Mouse (Mus musculus) stomach, embryonic 14.5 days (tissue): Measurements from ENCODE around the gene Ckap2. TPM values are rescaled to one million over a fixed set of nuclear protein-coding genes. Genes with fewer than 3 reads are reported as not detected.

Experiments
- ATAC-seq: fragments of 200-750 bp; cut with Nextera tagmentation; 2 replicates; pipeline ENCODE4 v1.8.0; 2017; ENCODE audit warnings: low read depth, moderate TSS enrichment; ENCODE audit not compliant: insufficient number of reproducible peaks, insufficient read depth, low FRiP score
- H3K27ac ChIP-seq: fragments of 300-500 bp; sonication (generic); 2 replicates; pipeline ENCODE4 v1.5.1; 2014; ENCODE audit warnings: mild to moderate bottlenecking, low read length, moderate library complexity, mixed read lengths
- H3K27me3 ChIP-seq: fragments of 300-500 bp; sonication (generic); 2 replicates; pipeline ENCODE4 v1.6.1; 2014; ENCODE audit warnings: low read length, control low read depth, mixed read lengths; ENCODE audit not compliant: control insufficient read depth, insufficient read depth
- H3K36me3 ChIP-seq: fragments of 300-500 bp; sonication (generic); 2 replicates; pipeline ENCODE4 v1.6.1; 2014; ENCODE audit warnings: mild to moderate bottlenecking, control low read depth, low read length, moderate library complexity, mixed read lengths; ENCODE audit not compliant: control insufficient read depth, insufficient read depth
- H3K4me1 ChIP-seq: fragments of 300-500 bp; sonication (generic); 2 replicates; pipeline ENCODE4 v1.6.1; 2014; ENCODE audit warnings: low read length, control low read depth, mixed read lengths; ENCODE audit not compliant: control insufficient read depth, insufficient read depth
- H3K4me2 ChIP-seq: fragments of 300-500 bp; sonication (generic); replicated peaks from 2 replicates; pipeline ENCODE4 v1.6.1; 2014; ENCODE audit warnings: low read depth, low read length, control low read depth
- H3K4me3 ChIP-seq: fragments of 300-500 bp; sonication (generic); 2 replicates; pipeline ENCODE4 v1.5.1; 2014; ENCODE audit warnings: low read depth, low read length, control low read depth
- H3K9ac ChIP-seq: fragments of 300-500 bp; sonication (generic); replicated peaks from 2 replicates; pipeline ENCODE4 v1.6.1; 2014; ENCODE audit warnings: low read depth, mild to moderate bottlenecking, control low read depth, low read length, moderate library complexity, mixed read lengths
- H3K9me3 ChIP-seq: fragments of 300-500 bp; sonication (generic); 2 replicates; pipeline ENCODE4 v1.6.1; 2016; ENCODE audit warnings: low read depth, low read length, control low read depth; ENCODE audit not compliant: control insufficient read depth
- WGBS: fragments of 180-500 bp; shearing (Covaris S2); extraction: QIAGEN DNeasy Blood & Tissue Kit; methylation state at CpG from one replicate; pipeline ENCODE4 v1.1.7; 2014; 5-methylcytosine and 5-hydroxymethylcytosine counted together
- polyA plus RNA-seq: library from polyadenylated mRNA; unstranded; fragments of >200 nt; fragmentation: Nextera tagmentation; extraction: Ambion mirVana; gene quantifications from 2 replicates; pipeline ENCODE4 v1.2.1, GENCODE M21; 2014

Gene Ckap2
- polyA plus RNA-seq, 1 experiment from 2014 or later: 62.0 TPM

DNA sequence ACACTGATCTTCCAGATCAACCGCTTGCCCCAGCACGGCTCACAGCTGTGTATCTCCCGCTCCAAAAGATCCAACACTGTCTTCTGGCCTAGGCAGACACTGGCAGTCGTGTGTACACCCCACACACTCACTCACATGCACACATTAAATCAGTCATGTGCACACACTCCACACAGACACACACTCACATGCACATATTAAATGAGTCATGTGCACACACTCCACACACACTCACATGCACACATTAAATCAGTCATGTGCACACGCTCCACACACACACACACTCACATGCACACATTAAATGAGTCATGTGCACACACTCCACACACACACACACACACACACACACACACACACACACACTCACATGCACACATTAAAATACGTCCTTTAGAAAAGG lies 12.3 kb upstream of the Ckap2 start:
- peaks cover 7% of the 10 kb centered on the region; the same call in 1 of the 2 replicates for H3K4me1 ChIP-seq
- peaks cover 23% of the 10 kb centered on the region for H3K36me3 ChIP-seq
- no peak overlapping the region for H3K27ac ChIP-seq
- ATAC-seq: no peak
- no peaks in the 10 kb centered on the region for H3K27me3 ChIP-seq
- H3K9me3 ChIP-seq: no peaks in the 10 kb centered on the region
- H3K4me2 ChIP-seq: no peak overlapping the region
- H3K4me3 ChIP-seq: no peak overlapping the region
- 81% methylated on average over 6 of the region's 6 CpGs for WGBS
- no peak overlapping the region for H3K9ac ChIP-seq

DNA sequence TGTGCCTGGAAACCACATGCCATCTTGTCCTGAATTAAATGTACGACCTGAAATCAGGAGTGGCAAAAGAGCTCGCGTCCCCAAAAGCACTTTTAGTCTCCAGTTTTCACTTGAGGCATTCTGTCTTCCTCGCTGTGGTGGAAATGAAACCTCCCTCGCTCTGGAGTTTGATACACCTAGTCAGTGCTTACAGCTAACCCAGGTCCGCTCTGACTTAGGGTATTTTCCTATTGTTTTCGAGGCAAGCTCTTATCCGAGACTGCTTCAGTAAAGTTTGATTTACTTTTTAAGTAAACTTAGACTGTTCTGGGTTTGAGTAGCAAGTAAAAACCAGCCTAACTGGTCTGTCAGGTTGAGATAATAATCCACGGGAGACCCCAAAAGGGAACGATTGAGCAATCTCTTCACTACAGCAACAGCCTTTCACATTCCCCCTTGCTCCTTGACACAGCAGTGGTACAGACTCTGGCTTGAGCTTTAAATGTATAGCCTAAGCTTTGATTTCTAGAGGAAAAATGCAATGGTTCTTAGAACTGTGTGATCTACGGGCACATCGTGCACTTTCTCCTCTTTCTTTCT lies 7.9 kb upstream of the Ckap2 start:
- Histone ChIP-seq H3K27ac (peak overlapping the region; percentile 98), H3K4me1 (peaks cover 7% of the 10 kb centered on the region; the same call in 1 of the 2 replicates), H3K4me2 (peak overlapping the region; percentile 48), H3K9me3 (no peaks in the 10 kb centered on the region), H3K27me3 (no peaks in the 10 kb centered on the region), H3K36me3 (no peaks in the 10 kb centered on the region), H3K4me3 (peak overlapping the region; percentile 82), H3K9ac (peak overlapping the region; percentile 90)
- WGBS: 11% methylated on average over 12 of the region's 12 CpGs
- ATAC-seq: peak; percentile 72

DNA sequence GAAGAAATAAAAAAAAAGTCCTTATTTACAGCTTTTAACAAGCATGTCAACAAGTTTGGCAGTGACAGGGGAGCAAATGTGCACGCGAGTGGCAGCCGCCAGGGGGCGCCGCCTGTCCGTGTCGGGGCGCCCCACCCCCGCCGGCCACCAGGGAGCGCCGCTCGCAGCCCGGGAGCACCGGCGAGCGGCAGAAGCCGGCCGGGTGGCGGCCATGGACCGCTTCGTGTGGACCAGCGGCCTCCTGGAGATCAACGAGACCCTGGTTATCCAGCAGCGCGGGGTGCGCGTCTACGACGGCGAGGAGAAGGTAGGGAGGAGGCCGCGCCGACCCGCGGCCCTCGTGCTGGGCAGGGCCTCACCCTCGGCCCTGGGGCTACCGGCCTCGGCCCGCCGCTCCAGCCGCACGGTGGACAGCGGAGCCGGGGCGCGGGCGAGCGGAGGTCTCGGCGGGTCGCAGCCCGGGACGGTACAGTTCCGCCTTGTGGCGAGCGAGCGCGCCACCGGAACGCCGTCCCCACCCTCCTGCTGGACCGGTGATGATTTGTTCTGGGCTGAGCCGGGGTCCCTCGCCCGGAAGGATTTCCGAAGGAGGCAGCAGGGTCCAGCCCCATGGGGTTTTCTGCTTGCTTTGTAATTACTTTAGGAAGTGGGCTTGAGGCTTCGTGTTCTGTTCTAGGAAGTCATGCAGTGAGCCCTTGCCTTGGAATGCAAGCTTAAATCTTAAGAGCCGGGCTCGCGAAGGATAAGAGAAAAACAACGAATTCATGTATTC lies 7.2 kb upstream of the Ckap2 start, which contains the start of gene Vps36:
Vps36 (plus strand) TSS at position 150 of the 772 bp plus-strand sequence.
- under 1% methylated on average over 73 of the region's 73 CpGs for WGBS
- ATAC-seq: peak; percentile 92
- Histone ChIP-seq H3K4me2 (peak within 1 kb of the TSS; percentile 48), H3K27ac (peak within 1 kb of the TSS; percentile 98), H3K4me3 (peak within 1 kb of the TSS; percentile 82), H3K9ac (peak within 1 kb of the TSS; percentile 90), H3K9me3 (no peaks in the 10 kb centered on the region), H3K36me3 (no peaks in the 10 kb centered on the region), H3K4me1 (peaks cover 7% of the 10 kb centered on the region; the same call in 1 of the 2 replicates), H3K27me3 (no peaks in the 10 kb centered on the region)

DNA sequence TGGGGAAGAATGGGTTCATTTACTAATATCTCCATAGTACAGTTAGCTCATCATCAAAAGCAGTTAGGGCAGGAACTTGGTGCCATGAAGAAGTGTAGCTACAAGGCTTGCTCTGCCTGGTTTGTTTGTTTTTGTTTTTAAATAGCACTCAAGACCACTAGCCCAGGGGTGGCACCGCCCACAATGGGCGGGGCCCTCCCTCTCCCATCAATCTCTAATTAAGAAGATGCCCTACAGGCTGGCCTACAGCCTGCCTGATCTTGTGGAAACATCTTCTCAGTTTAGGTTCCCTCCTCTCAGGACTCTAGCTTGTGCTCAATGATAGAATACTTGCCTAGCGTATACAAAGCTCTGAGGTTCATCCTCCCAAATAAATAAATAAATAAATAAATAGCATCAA lies 735 bp downstream of the Ckap2 start:
- WGBS: 2% methylated on average over 3 of the region's 3 CpGs
- Histone ChIP-seq H3K9ac (no peak overlapping the region), H3K36me3 (no peaks in the 10 kb centered on the region), H3K27me3 (no peaks in the 10 kb centered on the region), H3K4me2 (peak overlapping the region; percentile 64), H3K4me1 (peaks cover 15% of the 10 kb centered on the region), H3K27ac (peak overlapping the region; percentile 83; the same call in 1 of the 2 replicates), H3K9me3 (no peaks in the 10 kb centered on the region), H3K4me3 (peak overlapping the region; percentile 74)
- ATAC-seq: peak; percentile 57; the same call in 1 of the 2 replicates

DNA sequence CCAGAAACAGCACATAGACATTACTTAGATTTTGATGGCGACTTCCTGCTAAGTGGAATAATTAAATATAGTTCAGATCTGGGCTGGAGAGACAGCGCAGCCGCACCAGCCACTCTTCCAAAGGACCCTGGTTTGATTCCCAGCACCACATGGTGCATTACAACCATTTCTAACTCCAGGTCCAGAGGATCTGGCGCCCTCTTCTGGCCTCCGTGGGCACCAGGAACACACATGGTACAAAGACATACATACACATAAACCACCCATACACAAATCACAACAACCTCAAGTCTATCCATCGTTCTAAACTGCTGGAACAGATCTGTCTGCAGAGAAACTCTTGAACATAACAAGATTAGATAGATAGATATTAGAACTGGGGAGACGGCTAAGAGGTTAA lies 9.7 kb downstream of the Ckap2 start:
- Histone ChIP-seq H3K4me3 (no peak overlapping the region), H3K9ac (no peak overlapping the region), H3K9me3 (no peaks in the 10 kb centered on the region), H3K4me1 (no peaks in the 10 kb centered on the region), H3K27me3 (no peaks in the 10 kb centered on the region), H3K27ac (no peak overlapping the region), H3K4me2 (no peak overlapping the region), H3K36me3 (peaks cover 34% of the 10 kb centered on the region; the same call in 1 of the 2 replicates)
- no peak for ATAC-seq
- 99% methylated on average over 7 of the region's 7 CpGs for WGBS

DNA sequence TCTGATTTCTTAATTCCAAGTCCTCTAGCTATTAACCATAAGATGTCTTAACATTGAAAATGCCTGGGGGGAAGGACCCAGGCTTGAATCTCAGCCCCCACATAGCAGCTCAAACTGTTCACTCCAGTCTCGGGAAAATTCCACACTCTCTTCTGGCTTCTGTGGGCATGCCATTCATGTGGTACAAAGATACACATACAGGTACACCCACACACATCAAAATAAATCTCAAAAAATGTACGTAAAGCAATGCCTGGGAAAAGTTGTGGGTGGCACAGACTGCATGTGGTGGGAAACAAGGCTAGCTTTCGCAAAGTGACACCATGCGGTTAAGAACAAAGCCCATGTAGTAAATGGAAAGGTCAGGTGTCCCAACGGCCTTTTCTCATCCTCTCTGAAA lies 16.5 kb downstream of the Ckap2 start:
- Histone ChIP-seq H3K4me2 (no peak overlapping the region), H3K4me1 (peaks cover 5% of the 10 kb centered on the region; the same call in 1 of the 2 replicates), H3K4me3 (no peak overlapping the region), H3K9me3 (no peaks in the 10 kb centered on the region), H3K27me3 (no peaks in the 10 kb centered on the region), H3K27ac (no peak overlapping the region), H3K36me3 (peaks cover 24% of the 10 kb centered on the region; the same call in 1 of the 2 replicates), H3K9ac (no peak overlapping the region)
- no peak for ATAC-seq
- 95% methylated on average over 5 of the region's 5 CpGs for WGBS

DNA sequence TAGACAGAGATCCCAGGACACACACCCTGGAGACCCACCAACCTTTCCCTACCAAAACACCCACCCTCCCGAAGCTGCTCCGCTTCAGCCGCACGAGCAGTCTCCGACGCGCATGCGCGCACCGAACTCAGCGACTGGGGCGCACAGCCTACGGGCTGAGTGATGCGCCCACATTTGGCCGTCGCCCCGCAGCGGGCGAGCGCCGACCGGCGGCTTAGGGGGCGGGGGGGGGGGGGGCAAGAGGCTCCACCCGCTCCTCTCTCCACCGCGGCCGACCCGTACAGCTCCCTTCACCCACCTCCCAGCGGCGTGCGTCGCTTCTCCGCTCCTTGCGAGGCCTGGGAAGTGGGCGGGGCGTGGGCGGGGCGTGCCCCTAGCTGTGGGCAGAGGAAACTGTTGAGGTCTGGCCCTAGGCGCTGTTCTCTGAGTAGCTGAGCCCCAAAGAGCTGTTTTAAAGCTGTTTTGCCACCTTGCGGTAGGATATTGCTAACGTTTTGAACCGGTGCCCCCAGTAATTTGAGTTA lies 19.5 kb downstream of the Ckap2 start, which contains the start of gene Nek3:
Nek3 (minus strand) TSS at position 356 of the 524 bp plus-strand sequence.
- peak; percentile 98 for ATAC-seq
- Histone ChIP-seq H3K27me3 (no peaks in the 10 kb centered on the region), H3K4me2 (peak within 1 kb of the TSS; percentile 47), H3K9me3 (no peaks in the 10 kb centered on the region), H3K4me3 (peak within 1 kb of the TSS; percentile 50), H3K36me3 (peaks cover 17% of the 10 kb centered on the region; the same call in 1 of the 2 replicates), H3K27ac (0 out of 2 replicates have a peak within 1 kb of the TSS, but pooled peaks have one; percentile 27), H3K4me1 (peaks cover 5% of the 10 kb centered on the region; the same call in 1 of the 2 replicates), H3K9ac (no peak within 1 kb of the TSS; the same call in 1 of the 2 replicates)
- WGBS: under 1% methylated on average over 34 of the region's 43 CpGs
